Mouse (Mus musculus) hindbrain, embryonic 10.5 days (tissue): Measurements from ENCODE around the gene B230118H07Rik. TPM values are rescaled to one million over a fixed set of nuclear protein-coding genes. Genes with fewer than 3 reads are reported as not detected.

Experiments used
- DNase-seq: peaks from one replicate; pipeline ENCODE4 v3.0.0-alpha.2; 2017; ENCODE audit warnings: low spot score
- H3K27ac ChIP-seq: fragments of 300-500 bp; sonication (generic); 2 replicates; pipeline ENCODE4 v1.5.1; 2016; ENCODE audit warnings: mild to moderate bottlenecking, moderate library complexity
- H3K27me3 ChIP-seq: fragments of 300-500 bp; sonication (generic); 2 replicates; pipeline ENCODE4 v1.6.1; 2016; ENCODE audit warnings: mild to moderate bottlenecking; ENCODE audit not compliant: poor library complexity, insufficient read depth, severe bottlenecking
- H3K36me3 ChIP-seq: fragments of 300-500 bp; sonication (generic); 2 replicates; pipeline ENCODE4 v1.6.1; 2016; ENCODE audit warnings: mild to moderate bottlenecking, moderate library complexity
- H3K4me1 ChIP-seq: fragments of 300-500 bp; sonication (generic); replicated peaks from 2 replicates; pipeline ENCODE4 v1.6.1; 2016; ENCODE audit warnings: mild to moderate bottlenecking
- H3K4me3 ChIP-seq: fragments of 300-500 bp; sonication (generic); 2 replicates; pipeline ENCODE4 v1.5.1; 2016; ENCODE audit warnings: mild to moderate bottlenecking, moderate library complexity
- H3K9me3 ChIP-seq: fragments of 300-500 bp; sonication (generic); 2 replicates; pipeline ENCODE4 v1.6.1; 2016; ENCODE audit warnings: mild to moderate bottlenecking, moderate library complexity
- WGBS: fragments of 180-500 bp; shearing (Covaris S2); methylation state at CpG from one replicate; pipeline ENCODE4 v1.1.7; 2016; 5-methylcytosine and 5-hydroxymethylcytosine counted together
- polyA plus RNA-seq: library from polyadenylated mRNA; unstranded; fragments of >200 nt; fragmentation: Nextera tagmentation; extraction: Ambion mirVana; gene quantifications from 2 replicates; pipeline ENCODE4 v1.2.1, GENCODE M21; 2016

Gene B230118H07Rik
- polyA plus RNA-seq, 1 experiment from 2014 or later = 58.0 TPM

DNA sequence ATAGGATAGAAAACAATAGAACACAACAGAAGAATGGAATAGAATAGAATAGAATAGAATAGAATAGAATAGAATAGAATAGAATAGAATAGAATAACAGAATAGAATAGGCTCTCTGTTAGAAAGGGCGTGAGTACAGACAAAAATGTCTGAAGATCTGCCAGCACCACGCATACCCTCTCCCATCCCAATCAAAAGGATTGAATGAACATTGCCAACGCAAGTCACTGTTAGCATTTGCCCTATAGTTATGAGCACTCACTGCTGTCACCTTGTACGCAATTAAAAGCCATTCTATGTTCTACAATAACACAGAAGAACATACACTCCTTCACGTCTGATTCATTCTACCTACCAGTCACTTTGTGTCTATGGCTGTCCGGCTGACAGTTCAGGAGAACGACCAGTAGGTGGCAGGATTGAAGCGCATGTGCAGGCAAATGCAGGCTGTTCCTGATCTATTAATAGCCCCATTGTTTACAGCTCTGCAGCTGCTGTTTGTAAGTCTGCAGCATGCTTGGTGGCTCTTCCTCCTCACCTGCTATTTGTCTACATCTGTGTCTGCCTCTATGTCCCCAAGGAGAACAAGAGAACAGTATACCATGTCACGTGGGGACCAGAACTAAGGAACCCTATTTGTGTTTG is 15.8 kb upstream of the B230118H07Rik start:
- peak; percentile 79 for DNase-seq
- no peaks in the 10 kb centered on the region for H3K27me3 ChIP-seq
- peaks cover 5% of the 10 kb centered on the region for H3K4me1 ChIP-seq
- no peaks in the 10 kb centered on the region for H3K36me3 ChIP-seq
- H3K27ac ChIP-seq = peak overlapping the region; percentile 76
- no peak overlapping the region for H3K4me3 ChIP-seq
- H3K9me3 ChIP-seq = no peaks in the 10 kb centered on the region
- WGBS = 25% methylated on average over 9 of the region's 9 CpGs

DNA sequence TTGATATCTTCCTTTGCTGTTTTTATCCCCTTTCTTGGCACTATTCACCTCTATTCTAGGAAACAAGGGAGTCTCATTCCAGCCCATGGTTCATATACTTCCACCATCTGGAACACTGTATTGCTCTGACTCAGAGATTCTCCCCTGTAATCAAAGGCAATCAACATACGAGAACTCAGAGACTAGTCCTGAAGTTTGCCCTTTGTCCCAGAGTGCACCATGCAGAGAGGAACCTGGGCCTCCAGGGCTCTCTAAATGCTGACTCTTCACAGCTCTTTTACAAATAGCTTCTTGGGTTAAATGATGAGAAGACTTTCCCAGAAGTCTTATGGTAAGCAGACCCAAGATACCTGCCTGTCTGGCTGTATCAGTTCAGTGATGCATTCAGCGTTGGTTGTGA is 11.2 kb upstream of the B230118H07Rik start:
- no peaks in the 10 kb centered on the region for H3K27me3 ChIP-seq
- WGBS = 72% methylated on average over 2 of the region's 2 CpGs
- H3K4me1 ChIP-seq = peaks cover 3% of the 10 kb centered on the region
- no peak for DNase-seq
- H3K9me3 ChIP-seq = no peaks in the 10 kb centered on the region
- no peaks in the 10 kb centered on the region for H3K36me3 ChIP-seq
- no peak overlapping the region for H3K27ac ChIP-seq
- no peak overlapping the region for H3K4me3 ChIP-seq

DNA sequence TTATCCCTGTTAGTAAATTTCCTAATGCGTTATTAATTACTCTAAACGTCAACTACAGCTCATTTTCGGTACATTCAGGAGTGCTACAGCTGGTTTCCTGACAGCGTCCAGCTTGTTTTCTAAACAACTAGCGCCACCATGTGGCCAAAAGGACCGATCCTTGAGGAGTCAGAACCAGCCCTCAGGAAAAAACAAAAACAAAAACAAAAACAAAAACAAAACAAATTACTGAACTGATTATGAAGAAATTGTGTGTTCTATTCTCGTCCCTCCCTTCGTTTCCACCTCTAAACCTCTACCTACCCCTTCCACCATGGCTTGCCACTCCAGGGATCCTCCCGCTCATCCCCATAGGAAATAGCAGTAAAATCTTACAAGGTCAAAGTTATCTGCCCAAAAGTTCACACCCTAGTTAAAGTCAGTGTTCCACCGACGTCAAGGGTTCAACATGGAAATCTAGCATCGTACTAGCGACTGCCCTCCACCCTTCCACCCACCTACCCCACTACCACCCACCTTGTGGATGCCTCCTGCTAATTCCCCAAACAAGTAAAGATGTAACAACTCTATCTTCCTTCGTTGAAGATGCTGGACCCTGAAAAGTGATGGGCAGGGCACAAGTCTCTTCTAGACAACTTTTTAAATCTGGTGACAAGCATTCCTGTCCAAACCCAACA is 3.7 kb upstream of the B230118H07Rik start:
- WGBS = 20% methylated on average over 14 of the region's 14 CpGs
- peak overlapping the region; percentile 43 for H3K4me3 ChIP-seq
- no peaks in the 10 kb centered on the region for H3K9me3 ChIP-seq
- peak; percentile 63 for DNase-seq
- H3K4me1 ChIP-seq = peaks cover 16% of the 10 kb centered on the region
- H3K27me3 ChIP-seq = peaks cover 3% of the 10 kb centered on the region; the same call in 1 of the 2 replicates
- H3K27ac ChIP-seq = no peak overlapping the region
- no peaks in the 10 kb centered on the region for H3K36me3 ChIP-seq

DNA sequence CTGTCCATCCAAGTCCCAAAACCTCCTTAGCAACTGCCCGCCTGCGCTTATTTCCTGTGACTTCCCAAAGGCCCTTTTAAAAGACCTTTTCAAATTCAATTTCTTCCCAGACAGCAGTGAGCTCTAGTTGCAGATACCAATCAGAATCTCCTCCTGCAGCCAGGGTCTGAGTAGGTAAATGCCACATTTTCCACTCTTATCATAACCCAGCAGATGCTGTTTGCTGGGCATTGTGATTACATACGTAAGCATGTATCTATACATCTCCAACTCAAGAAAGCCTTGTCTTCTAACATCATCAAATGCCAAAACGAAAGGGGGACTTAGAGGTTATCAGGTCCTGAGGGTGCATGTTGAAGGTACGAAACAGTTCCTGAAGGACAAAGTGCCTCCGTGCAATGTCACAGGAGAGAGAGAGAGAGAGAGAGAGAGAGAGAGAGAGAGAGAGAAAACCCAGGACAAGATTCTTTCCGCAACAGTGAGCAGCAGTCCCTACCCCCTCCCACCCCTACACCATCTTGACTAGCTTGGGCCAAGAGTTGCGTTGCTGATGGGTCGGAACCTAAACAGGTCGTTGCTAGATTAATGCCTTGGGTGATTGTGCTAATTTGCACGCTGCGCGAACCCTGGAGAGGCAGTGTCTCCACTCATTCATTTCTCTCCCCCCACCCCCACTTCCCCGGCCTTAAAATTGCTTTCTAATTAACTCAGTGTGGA is 3.0 kb upstream of the B230118H07Rik start:
- WGBS = 50% methylated on average over 14 of the region's 14 CpGs
- H3K4me3 ChIP-seq = peak overlapping the region; percentile 43
- H3K27me3 ChIP-seq = peaks cover 3% of the 10 kb centered on the region; the same call in 1 of the 2 replicates
- H3K36me3 ChIP-seq = no peaks in the 10 kb centered on the region
- no peak overlapping the region for H3K27ac ChIP-seq
- no peaks in the 10 kb centered on the region for H3K9me3 ChIP-seq
- peaks cover 17% of the 10 kb centered on the region for H3K4me1 ChIP-seq
- DNase-seq = no peak

DNA sequence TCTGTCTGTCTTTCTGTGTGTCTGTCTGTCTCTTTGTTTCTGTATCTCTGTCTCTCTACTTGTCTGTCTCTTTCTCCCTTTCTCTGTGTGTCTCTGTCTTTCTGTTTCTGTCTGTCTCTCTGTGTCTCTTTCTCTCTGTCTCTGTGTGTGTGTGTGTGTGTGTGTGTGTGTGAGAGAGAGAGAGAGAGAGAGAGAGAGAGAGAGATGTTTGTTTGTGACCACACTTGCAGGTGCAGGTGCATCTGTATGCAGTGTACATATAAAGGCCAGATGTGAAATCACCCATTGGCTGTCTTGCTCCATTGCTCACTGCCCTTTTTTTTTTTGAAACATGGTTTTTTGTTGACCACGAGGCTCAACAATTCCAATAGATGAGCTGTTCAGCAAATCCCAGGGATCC is 1.1 kb upstream of the B230118H07Rik start:
- Histone ChIP-seq H3K27ac (no peak overlapping the region), H3K4me3 (no peak overlapping the region), H3K9me3 (no peaks in the 10 kb centered on the region), H3K4me1 (peaks cover 17% of the 10 kb centered on the region), H3K27me3 (peaks cover 3% of the 10 kb centered on the region; the same call in 1 of the 2 replicates), H3K36me3 (no peaks in the 10 kb centered on the region)
- DNase-seq = no peak
- 74% methylated on average over 1 of the region's 1 CpGs for WGBS

DNA sequence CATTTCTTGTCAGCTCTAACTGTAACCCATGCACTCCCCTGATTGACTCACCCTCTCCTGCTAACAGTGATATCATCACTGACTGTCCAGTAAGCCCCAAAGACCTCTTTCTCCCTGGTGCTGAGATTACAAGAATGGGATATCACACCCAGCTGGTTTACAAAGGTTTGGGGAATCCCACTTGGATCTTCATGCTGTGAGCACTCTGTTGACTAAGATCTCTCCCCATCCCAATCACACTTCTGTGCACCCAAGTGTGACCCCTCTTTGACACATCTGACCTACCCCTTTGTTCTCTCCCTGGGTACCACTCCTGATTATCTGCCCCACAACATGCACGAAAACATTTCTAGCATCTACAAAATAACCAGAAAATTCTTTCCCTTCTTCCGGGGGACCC is 971 bp downstream of the B230118H07Rik start:
- Histone ChIP-seq H3K27ac (no peak overlapping the region), H3K9me3 (no peaks in the 10 kb centered on the region), H3K27me3 (peaks cover 3% of the 10 kb centered on the region; the same call in 1 of the 2 replicates), H3K36me3 (no peaks in the 10 kb centered on the region), H3K4me3 (no peak overlapping the region), H3K4me1 (peaks cover 17% of the 10 kb centered on the region)
- DNase-seq = no peak
- 45% methylated on average over 2 of the region's 2 CpGs for WGBS

DNA sequence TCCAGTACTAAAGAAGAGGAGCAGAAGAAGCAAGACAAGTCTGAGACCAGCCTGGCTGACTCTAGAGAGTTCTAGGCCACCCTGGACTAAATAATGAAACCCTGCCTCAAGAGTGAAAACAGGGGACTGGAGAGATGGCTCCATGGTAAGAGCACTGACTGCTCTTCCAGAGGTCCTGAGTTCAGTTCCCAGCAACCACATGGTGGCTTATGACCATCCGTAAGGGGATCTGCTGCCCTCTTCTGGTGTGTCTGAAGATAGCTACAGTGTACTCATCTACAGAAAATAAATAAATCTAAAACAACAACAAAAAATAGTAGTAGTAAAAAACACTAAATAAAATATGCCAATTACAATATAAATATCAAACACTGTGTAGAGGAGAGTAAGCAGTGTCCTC is 3.5 kb downstream of the B230118H07Rik start:
- 86% methylated on average over 1 of the region's 1 CpGs for WGBS
- Histone ChIP-seq H3K4me3 (no peak overlapping the region), H3K9me3 (no peaks in the 10 kb centered on the region), H3K27ac (no peak overlapping the region), H3K27me3 (no peaks in the 10 kb centered on the region), H3K36me3 (no peaks in the 10 kb centered on the region), H3K4me1 (peaks cover 10% of the 10 kb centered on the region)
- no peak for DNase-seq

DNA sequence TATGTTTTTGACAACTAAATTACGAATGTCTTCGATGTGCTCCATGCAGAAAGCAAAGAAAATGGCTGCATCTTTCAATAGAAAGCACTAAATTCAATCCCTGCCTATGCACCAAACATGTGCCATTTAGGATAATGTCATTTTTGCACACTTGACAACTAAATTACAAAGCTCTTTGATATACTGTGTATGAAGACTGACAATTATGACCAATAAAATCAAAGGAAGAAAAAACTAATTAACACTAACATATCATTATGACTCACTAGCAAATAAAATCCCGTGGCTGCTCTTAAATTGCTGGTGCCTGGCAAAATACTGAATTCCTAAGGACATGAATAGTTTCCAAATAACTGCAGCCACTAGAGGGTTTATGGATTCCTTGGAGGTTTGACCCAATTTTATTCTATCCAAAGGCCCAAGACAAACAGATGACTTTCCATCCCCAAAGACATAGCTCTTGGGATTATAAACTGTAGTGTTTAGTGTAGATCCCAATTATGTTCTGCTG is 9.4 kb downstream of the B230118H07Rik start:
- Histone ChIP-seq H3K27me3 (no peaks in the 10 kb centered on the region; the same call in 1 of the 2 replicates), H3K4me3 (no peak overlapping the region), H3K9me3 (no peaks in the 10 kb centered on the region), H3K36me3 (no peaks in the 10 kb centered on the region), H3K4me1 (peaks cover 9% of the 10 kb centered on the region), H3K27ac (no peak overlapping the region)
- 86% methylated on average over 3 of the region's 3 CpGs for WGBS
- DNase-seq = no peak

DNA sequence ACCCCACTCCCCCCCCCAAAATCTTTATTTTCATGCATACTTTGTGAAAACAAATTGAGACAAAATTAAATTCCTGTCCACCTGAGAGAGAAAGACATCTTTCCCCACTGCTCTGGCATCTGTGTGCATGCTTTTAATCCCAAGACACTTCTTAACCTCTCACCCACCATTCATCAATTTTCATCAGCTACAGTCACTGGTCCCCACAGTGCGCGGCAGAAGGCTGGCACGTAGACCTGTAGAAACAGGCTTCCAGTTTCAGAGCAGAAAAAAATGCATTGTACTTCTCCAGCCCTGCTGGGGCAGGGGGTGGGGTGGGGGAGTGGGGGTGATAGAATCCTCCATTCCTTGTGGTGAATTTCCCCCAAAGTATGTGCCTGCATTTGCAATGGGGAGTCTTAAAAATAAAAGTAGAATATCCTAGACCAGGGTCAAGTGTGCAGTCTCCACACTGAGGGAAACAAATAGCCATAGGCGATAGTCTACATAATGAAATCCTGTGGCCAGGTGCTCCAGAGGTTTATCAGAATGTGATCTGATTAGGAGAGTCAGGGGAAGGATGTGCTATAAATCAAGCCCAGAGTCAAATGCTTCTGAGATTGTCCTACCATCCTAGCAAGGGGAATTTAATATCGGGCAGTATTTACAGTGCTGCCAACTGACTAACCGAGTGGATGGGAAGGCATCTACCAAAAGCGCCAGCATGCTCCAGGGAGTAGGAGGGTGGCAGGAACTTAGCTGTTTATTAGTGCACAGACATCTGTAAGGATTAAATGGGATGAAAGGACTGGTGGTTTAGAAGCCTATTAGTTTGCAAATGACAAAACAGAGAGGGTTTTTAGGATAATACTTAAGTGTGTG is 10.1 kb downstream of the B230118H07Rik start:
- DNase-seq = no peak
- H3K27me3 ChIP-seq = no peaks in the 10 kb centered on the region; the same call in 1 of the 2 replicates
- no peaks in the 10 kb centered on the region for H3K36me3 ChIP-seq
- no peak overlapping the region for H3K4me3 ChIP-seq
- H3K4me1 ChIP-seq = peaks cover 9% of the 10 kb centered on the region
- H3K9me3 ChIP-seq = no peaks in the 10 kb centered on the region
- 66% methylated on average over 7 of the region's 7 CpGs for WGBS
- H3K27ac ChIP-seq = no peak overlapping the region

DNA sequence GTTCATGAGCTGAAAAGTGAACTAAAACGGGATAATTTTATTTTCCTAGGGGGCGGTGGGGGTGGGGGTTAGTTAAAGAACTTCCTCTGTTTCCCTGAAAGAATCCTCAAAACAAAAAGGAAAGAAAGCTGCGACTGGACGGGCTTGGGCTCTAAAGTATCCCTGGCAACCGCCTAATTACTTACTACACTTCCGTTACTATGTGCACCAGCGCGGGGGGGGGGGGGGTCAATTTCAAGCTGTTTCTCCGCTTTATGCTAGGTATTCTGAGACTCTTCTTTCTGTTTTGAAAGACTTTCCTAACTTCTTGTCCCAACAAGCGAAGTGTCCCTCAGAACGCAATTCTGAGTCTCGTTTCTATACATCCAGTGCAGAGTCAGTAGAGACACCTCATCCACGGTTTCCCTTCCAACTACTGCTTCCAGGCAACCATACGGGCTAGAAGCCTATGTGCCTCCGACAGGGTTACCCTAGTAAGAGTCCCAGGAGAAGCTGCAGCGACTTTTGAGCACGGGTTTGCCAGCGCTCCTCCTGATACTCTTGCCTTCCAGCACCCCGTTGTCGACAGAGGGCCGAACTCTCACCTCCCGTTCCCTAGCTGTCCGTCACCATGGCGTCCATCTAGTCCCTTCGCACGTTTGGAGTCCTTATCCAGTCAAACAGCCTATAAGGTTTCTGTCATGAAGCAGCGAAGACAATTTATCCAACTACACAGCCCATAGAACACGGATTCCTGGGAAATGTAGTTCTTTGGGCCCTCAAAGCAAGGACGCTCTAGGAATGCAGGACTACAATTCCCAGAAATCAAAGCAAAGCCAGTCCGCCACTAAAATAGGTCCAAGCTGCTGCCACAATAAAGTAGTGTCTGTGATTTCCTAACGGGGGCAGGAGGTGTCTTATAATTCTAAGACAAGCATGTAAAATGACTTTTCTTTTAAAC is 20.8 kb downstream of the B230118H07Rik start:
- Histone ChIP-seq H3K9me3 (no peaks in the 10 kb centered on the region), H3K4me3 (peak overlapping the region; percentile 73), H3K27me3 (no peaks in the 10 kb centered on the region), H3K36me3 (no peaks in the 10 kb centered on the region), H3K27ac (peak overlapping the region; percentile 92), H3K4me1 (peaks cover 25% of the 10 kb centered on the region)
- WGBS = 1% methylated on average over 31 of the region's 31 CpGs
- peak; percentile 86 for DNase-seq

DNA sequence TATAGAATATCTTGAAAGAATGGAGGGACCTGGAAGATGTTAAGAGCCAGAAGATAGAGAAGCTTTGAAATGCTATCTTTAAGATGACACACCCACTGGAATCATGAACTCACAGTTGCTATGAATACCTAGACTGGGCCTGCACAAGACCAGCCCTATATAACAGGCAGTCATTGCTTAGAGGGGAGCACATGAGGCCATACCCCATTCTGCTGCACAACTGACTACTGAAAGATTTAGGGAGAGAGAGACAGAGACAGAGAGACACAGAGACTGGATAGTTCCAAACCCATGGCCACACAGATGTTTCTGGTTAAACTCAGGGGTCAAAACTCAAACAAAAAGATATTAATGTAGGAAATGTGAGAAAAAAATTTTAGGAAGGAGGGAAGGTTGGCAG is 22.1 kb downstream of the B230118H07Rik start:
- no peak for DNase-seq
- no peak overlapping the region for H3K4me3 ChIP-seq
- H3K27ac ChIP-seq = no peak overlapping the region
- peaks cover 25% of the 10 kb centered on the region for H3K4me1 ChIP-seq
- no peaks in the 10 kb centered on the region for H3K27me3 ChIP-seq
- H3K9me3 ChIP-seq = no peaks in the 10 kb centered on the region
- H3K36me3 ChIP-seq = no peaks in the 10 kb centered on the region
